Mouse (Mus musculus): ENCODE data around the gene Arhgef17.

- TF ChIP-seq GATA1 (IDR thresholded peaks at IDR 0.05; ENCODE audit: borderline replicate concordance, low read length), result no peak
- no peak for TF ChIP-seq FLI1 (IDR thresholded peaks at IDR 0.05; ENCODE audit: low read length)
Observed at GRCm38 (mm10) chr7:100908061-100908460, 23.8 kb downstream of the Arhgef17 start.
